ENCODE assay signal across 9 mouse cellular contexts in the genomic region with DNA sequence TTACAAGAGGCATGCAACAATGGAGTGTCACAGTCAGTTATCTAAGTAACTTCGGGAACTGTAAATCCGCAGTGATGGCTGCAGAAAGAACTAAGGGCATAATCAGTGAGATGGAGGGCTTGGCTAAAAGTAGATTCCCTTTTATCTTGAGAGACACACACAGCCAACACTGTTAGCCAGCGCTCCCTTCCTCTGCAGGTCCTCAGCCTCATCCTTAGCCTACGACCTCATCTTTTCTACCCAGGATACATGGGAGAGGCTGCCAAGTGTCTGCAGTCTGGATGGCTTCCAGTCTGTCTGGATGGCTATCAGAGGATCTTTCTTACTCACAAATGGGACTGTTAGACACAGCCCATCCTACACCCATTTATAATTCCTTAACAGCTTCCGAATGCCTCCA.
DNase-seq lines count a peak whose midpoint lies in the region; ATAC-seq lines count a peak whose summit lies in the region.
"Had no signal": no experiment of that assay in that cellular context is flagged by ENCODE, and none has a peak within 500 bp of the region (broad histone marks: within the 10 kb centered on the region; RNA-seq: fewer than 3 reads in every experiment).

No protein-coding gene starts in this region.

- DNase-seq in cerebellum, postnatal 25 days = peak; percentile 20 to 52
- DNase-seq in cerebellum, postnatal 4 days (ENCODE audit: low spot score in 2 of 2) = no peak
- DNase-seq in ovary, postnatal 10 days (ENCODE audit: low spot score) = peak; percentile 9
- no peak for DNase-seq in ovary, adult 18-20 months (ENCODE audit: low spot score)
- DNase-seq in kidney, postnatal 36 days = peak; percentile 67 to 74
- no peak for DNase-seq in urinary bladder, postnatal 10 days (ENCODE audit: low spot score)
- no peak for DNase-seq in urinary bladder, adult 18-20 months (ENCODE audit: low spot score in 2 of 2)
- DNase-seq: thymus, adult 18-20 months had no signal

- peak; percentile 78 for ATAC-seq in megakaryocyte-erythroid progenitor cell, adult 5-6 weeks (replicated peaks; ENCODE audit: low FRiP score, low TSS enrichment, poor library complexity, severe bottlenecking)

Comparison
In these comparisons a context has a peak if more than half of its experiments do, and no peak if none do; other contexts are left out.
1. DNase-seq: peak in cerebellum, postnatal 25 days (2 of 2), ovary, postnatal 10 days (single experiment) and kidney, postnatal 36 days (2 of 2); none in cerebellum, postnatal 4 days (0 of 2), ovary, adult 18-20 months (single experiment), urinary bladder, postnatal 10 days (single experiment) and urinary bladder, adult 18-20 months (0 of 2).